Mouse (Mus musculus) cortical plate, adult 2 months (tissue): ENCODE measurements around the gene Bach2. TPM values are rescaled to one million over a fixed set of nuclear protein-coding genes. Genes with fewer than 3 reads are reported as not detected.

Experiments used
- H3K27ac ChIP-seq: fragments of 200-500 bp; 2 replicates; pipeline ENCODE4 v1.5.1; 2012; ENCODE audit warnings: low read length, control low read depth, inconsistent platforms; ENCODE audit not compliant: insufficient read depth
- H3K4me1 ChIP-seq: fragments of 200-500 bp; 2 replicates; pipeline ENCODE4 v1.6.1; 2011; ENCODE audit warnings: low read length; ENCODE audit not compliant: control insufficient read depth, insufficient read depth
- H3K4me3 ChIP-seq: fragments of 200-500 bp; 2 replicates; pipeline ENCODE4 v1.5.1; 2011; ENCODE audit warnings: mild to moderate bottlenecking, low read length, control low read depth; ENCODE audit not compliant: insufficient read depth
- CTCF ChIP-seq: fragments of 200-500 bp; IDR thresholded peaks from 2 replicates; pipeline ENCODE4 v1.5.1; 2011; ENCODE audit warnings: mild to moderate bottlenecking, control low read depth, low read length; ENCODE audit not compliant: insufficient read depth; ENCODE audit errors: extremely low read depth
- POLR2A ChIP-seq: fragments of 200-500 bp; IDR thresholded peaks from 2 replicates; pipeline ENCODE4 v1.6.1; 2011; ENCODE audit warnings: mild to moderate bottlenecking, low read length, control low read depth; ENCODE audit not compliant: insufficient read depth; ENCODE audit errors: extremely low read depth
- polyA plus RNA-seq: library from polyadenylated mRNA; depleted of rRNA; stranded (reverse); fragments of >200 nt; gene quantifications from 2 replicates; pipeline ENCODE4 v1.2.3, GENCODE M21; 2012

Gene Bach2
- polyA plus RNA-seq, 1 experiment, result 5.4 TPM

DNA sequence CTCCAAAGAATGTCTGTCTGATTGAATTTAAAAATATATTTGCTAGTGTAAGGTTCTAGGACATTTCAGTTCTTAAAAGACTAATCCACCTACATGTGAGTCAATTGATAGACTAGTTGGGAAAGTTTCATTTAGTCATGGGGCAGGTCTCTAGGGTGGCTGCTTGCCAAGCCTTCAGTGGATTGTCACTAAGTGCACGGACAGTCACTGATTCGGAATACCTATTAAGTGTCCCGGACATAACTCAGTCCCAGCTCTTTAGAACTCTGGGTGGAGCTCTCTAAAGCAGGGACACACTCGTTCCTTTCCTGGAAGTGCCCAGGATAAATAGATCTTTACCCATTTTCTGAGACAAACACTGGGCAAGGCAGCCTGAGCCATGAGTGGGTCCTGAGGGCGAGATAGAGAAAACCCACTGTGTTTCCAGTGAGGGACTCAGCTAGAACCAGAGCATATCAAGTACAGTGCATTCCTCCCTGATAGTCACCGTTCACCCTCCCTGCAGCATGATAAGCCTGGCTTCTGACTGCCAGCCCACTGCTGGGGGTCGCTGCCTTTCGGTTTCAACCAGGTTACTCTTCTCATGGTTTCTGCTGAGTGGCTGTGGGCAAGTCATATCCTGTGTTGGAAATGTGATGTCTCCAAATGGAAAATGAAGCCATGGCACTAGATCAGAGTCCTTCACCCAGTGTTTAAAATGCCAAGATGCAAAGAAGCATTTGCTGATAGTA lies 92.1 kb downstream of the Bach2 start:
- H3K4me3 ChIP-seq, result no peak overlapping the region
- TF ChIP-seq POLR2A (no peak), CTCF (no peak)
- peaks cover 11% of the 10 kb centered on the region; the same call in 1 of the 2 replicates for H3K4me1 ChIP-seq
- no peak overlapping the region for H3K27ac ChIP-seq

DNA sequence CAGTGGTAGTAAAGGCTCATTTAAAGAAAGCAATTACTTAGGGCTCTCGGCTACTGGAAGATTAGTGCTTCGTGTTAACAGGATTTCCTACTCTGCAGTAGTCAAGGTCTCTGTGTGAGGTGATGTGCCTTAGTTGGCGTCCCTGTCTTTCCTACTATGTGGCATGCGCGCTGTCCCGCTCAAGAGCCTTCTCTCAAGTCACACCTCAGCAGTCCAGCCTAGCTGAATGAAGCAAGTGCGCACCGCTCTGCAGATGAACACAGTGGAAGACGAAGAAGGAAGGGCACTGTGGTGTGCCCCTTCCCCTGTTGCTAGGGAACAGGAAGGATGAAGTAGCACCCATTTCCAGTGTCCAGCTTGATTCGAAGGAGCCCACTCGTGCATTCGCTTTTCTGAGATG lies 93.4 kb downstream of the Bach2 start:
- Histone ChIP-seq H3K4me1 (peaks cover 3% of the 10 kb centered on the region; the same call in 1 of the 2 replicates), H3K27ac (no peak overlapping the region), H3K4me3 (no peak overlapping the region)
- TF ChIP-seq CTCF (no peak), POLR2A (no peak)

DNA sequence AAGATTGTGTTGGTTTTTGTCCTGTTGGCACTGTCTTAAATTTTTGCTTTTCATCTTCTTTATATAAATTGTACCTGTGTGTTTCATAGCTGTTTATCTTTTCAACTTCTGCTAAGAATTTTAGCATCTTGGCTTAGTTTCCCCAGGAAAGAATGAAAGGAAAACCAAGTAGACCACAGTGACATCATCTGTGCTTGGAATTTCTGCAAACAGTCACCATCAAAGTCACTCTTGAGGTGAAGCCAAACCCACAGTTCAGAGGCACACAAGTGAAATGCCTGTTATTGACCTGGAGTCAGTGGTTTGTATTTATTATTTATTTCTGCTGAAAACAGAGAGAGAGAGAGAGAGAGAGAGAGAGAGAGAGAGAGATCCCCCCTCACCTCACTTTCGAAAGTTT lies 95.5 kb downstream of the Bach2 start:
- TF ChIP-seq POLR2A (no peak), CTCF (no peak)
- Histone ChIP-seq H3K4me3 (no peak overlapping the region), H3K4me1 (no peaks in the 10 kb centered on the region; the same call in none of the 2 replicates), H3K27ac (no peak overlapping the region)

DNA sequence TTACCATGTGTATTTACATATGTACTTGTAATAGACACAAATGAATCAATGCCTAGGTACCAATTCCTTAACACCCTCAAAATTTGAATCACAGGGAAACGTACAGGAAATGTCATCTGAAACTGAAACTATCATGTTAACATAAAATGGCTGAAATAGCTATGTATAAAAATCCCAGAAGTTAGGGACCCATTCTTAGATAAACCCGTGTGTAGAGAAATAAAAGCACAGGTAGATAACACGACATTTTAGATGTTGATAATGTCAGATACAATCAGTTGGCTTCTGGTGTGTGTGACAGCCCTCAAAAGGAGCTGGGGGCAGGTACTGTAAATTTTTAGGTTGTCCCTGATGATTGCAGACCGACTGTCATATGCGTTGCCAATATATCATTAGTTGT lies 96.2 kb downstream of the Bach2 start:
- TF ChIP-seq CTCF (no peak), POLR2A (no peak)
- no peak overlapping the region for H3K27ac ChIP-seq
- no peaks in the 10 kb centered on the region; the same call in none of the 2 replicates for H3K4me1 ChIP-seq

DNA sequence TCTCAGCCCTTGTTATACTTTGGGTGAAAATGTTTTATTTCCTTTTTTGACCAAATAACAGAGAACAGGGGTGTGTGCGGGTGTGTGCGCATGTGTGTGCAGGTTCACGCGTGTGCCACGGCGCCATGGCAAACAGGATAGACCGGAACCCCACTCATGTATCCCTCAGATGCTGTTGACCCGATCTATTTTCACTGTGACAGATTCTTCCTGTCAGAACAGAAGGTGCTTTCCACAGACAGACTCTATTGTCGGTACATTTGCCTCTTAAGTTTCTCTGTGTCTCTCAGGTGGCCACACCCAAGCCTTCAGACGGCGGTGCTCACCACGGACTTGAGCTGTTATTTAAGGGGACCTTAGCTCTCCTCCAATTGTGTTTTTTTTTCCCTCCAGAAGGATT lies 97.1 kb downstream of the Bach2 start:
- Histone ChIP-seq H3K27ac (no peak overlapping the region), H3K4me1 (no peaks in the 10 kb centered on the region; the same call in none of the 2 replicates), H3K4me3 (no peak overlapping the region)
- no peak for TF ChIP-seq POLR2A
- no peak for TF ChIP-seq CTCF

More for the DNA sequence above, 96.2 kb downstream of the Bach2 start:
- H3K4me3 ChIP-seq, result no peak overlapping the region

DNA sequence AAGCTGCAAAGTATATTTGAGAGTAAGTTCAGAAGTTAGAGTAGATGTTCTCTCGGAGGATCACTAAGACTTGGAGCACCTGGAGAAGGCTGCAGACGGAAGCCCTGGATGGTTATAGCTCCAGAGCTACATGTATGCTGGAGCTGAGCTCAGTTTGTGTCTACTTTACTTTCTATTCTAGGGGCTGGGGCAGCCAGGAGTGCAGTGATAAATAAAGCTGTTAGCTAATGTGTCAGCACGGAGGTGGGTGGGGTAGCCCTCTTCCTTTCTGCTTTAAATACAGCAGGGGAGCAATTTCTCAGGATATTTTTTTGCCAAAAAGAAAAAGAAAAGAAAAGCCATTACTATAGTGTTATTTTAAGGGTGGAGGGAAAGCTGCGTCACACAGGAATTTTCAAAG lies 98.0 kb downstream of the Bach2 start:
- no peak overlapping the region for H3K4me3 ChIP-seq
- TF ChIP-seq POLR2A, result no peak
- no peak for TF ChIP-seq CTCF
- H3K4me1 ChIP-seq, result no peaks in the 10 kb centered on the region; the same call in none of the 2 replicates
- no peak overlapping the region for H3K27ac ChIP-seq

DNA sequence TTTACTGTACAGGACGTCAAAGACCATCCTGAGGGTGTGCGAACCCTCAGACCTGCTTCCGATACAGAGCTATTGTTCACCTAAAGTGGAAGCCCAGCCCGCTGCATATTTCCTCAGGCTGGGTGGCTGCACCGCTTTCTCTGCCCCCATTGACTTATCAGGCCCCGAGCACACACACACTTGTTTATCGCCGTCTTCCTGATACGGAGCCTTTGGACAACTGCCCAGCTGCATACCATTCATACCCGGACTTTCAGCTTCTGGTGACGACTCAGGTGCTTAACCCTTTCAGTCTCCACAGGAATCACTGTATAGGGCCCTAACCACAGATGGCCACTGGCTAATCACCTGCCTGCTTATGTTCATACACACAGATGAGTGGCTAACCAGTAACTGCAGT lies 99.0 kb downstream of the Bach2 start:
- Histone ChIP-seq H3K4me1 (no peaks in the 10 kb centered on the region; the same call in none of the 2 replicates), H3K4me3 (no peak overlapping the region), H3K27ac (no peak overlapping the region)
- TF ChIP-seq POLR2A, result no peak

DNA sequence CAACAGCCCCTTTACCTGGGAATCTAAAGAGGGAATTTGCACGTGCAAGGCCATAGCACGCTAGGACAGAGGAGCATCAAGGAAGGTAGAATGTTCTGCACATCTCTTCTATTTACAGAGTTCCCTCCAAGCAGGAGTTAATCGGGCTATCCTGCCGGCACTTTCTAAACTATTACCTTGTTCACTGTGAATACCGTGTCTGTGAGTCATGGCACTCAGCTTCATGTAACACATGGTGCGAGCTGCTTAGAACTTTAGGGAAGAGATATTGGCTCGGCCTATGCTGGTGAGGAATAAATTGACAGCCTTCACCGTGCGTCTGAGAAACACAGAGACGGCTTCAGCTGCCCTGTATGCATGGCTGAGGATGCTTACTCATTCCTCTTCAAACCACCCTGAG lies 99.8 kb downstream of the Bach2 start:
- Histone ChIP-seq H3K4me1 (no peaks in the 10 kb centered on the region; the same call in none of the 2 replicates), H3K4me3 (no peak overlapping the region), H3K27ac (no peak overlapping the region)
- no peak for TF ChIP-seq CTCF
- TF ChIP-seq POLR2A, result no peak

DNA sequence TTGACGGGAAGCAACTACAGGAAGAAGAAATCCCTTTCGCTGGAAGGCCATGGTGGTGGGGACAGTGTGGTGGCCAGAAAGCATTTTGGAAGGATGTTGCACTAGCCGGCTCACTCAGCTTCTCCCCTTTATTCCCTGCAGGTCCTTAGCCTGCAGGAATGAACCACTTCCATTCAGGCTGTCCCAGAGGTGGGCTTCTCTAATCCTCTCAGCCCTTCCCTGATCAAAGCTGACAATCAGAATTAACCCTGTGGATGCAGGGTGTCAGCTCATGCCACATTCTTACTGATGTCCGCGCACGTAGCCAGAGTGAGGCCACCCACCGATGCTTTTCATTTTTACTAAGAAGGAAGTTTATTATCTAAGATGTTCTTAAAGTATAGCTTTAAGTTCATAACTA lies 102.2 kb downstream of the Bach2 start:
- Histone ChIP-seq H3K4me3 (no peak overlapping the region), H3K4me1 (no peaks in the 10 kb centered on the region; the same call in none of the 2 replicates), H3K27ac (no peak overlapping the region)
- TF ChIP-seq POLR2A (no peak), CTCF (no peak)

DNA sequence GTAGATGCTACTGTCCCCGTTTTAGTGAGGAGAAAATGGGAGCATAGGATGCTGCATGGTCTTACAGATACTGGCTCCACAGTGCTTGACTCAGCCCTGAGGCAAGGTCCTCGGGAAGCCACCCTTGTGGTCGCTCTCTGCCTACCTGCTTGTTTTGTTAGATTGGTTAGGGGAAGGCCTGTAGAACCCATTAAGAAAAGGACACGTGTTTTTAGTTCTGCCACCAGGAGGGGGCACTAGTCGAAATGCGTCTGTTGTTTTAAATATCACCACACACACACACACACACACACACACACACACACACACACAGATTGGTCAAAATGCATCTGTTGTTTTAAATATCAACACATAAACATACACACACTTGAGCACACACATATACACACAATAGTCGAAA lies 103.7 kb downstream of the Bach2 start:
- TF ChIP-seq POLR2A (no peak), CTCF (no peak)
- Histone ChIP-seq H3K4me1 (no peaks in the 10 kb centered on the region; the same call in 1 of the 2 replicates), H3K4me3 (no peak overlapping the region), H3K27ac (no peak overlapping the region)
